In genomic region chr16:21518833-21519232, GRCm38 (mm10) we compare ENCODE assay signal across 29 mouse cellular contexts.
DNase-seq lines count a peak whose midpoint lies in the region; ATAC-seq and TF ChIP-seq lines count a peak whose summit lies in the region.
"Had no signal": no experiment of that assay in that cellular context is flagged by ENCODE, and none has a peak within 500 bp of the region (broad histone marks: within the 10 kb centered on the region; RNA-seq: fewer than 3 reads in every experiment).

No protein-coding gene starts in this region.

- peak; percentile 56; the same call in 1 of the 2 replicates for ATAC-seq in stomach, embryonic 15.5 days (ENCODE audit: insufficient read depth, low FRiP score, low read depth)
- ATAC-seq in stomach, postnatal 0 days (ENCODE audit: low FRiP score, low TSS enrichment) = no peak
- ATAC-seq in erythroid progenitor cell, adult 5-6 weeks (replicated peaks; ENCODE audit: low FRiP score, poor library complexity, severe bottlenecking) = peak; percentile 79
- peak; percentile 86 for ATAC-seq in liver, embryonic 14.5 days (ENCODE audit: insufficient read depth)
- ATAC-seq in megakaryocyte-erythroid progenitor cell, adult 5-6 weeks (replicated peaks; ENCODE audit: low FRiP score, low TSS enrichment, poor library complexity, severe bottlenecking) = peak; percentile 88
- ATAC-seq: forebrain, embryonic 14.5 days; intestine, embryonic 16.5 days; lung, postnatal 0 days; midbrain, embryonic 16.5 days had no signal

- H3K27me3 ChIP-seq in stomach, embryonic 15.5 days (replicated peaks) = no peaks in the 10 kb centered on the region
- no peaks in the 10 kb centered on the region for H3K27me3 ChIP-seq in stomach, postnatal 0 days (ENCODE audit: control insufficient read depth, insufficient read depth, low read length)
- no peaks in the 10 kb centered on the region for H3K27me3 ChIP-seq in liver, embryonic 14.5 days (ENCODE audit: control insufficient read depth, insufficient read depth, low read length)
- H3K27me3 ChIP-seq: embryonic facial prominence, embryonic 15.5 days; heart, embryonic 13.5 days; limb, embryonic 12.5 days had no signal

- H3K9me3 ChIP-seq in stomach, embryonic 15.5 days = no peaks in the 10 kb centered on the region
- no peaks in the 10 kb centered on the region for H3K9me3 ChIP-seq in stomach, postnatal 0 days (ENCODE audit: control insufficient read depth, low read length)
- H3K9me3 ChIP-seq in liver, embryonic 14.5 days (ENCODE audit: control insufficient read depth, low read length) = no peaks in the 10 kb centered on the region
- H3K9me3 ChIP-seq: embryonic facial prominence, embryonic 10.5 days; embryonic facial prominence, embryonic 15.5 days; heart, embryonic 13.5 days; limb, embryonic 12.5 days had no signal

- WGBS in stomach, embryonic 15.5 days = 69% methylated on average over 9 of the region's 9 CpGs
- WGBS in stomach, postnatal 0 days = 64% methylated on average over 9 of the region's 9 CpGs
- 31% methylated on average over 9 of the region's 9 CpGs for WGBS in liver, embryonic 14.5 days (ENCODE audit: insufficient replicate concordance)

- TF ChIP-seq EP300 in stomach, postnatal 0 days (optimal IDR thresholded peaks at IDR 0.05) = no peak
- TF ChIP-seq EP300 in liver, embryonic 14.5 days (IDR thresholded peaks at IDR 0.05; ENCODE audit: low read depth) = peak; percentile 17; the same call in 1 of the 2 replicates

- H3K4me1 ChIP-seq in stomach, embryonic 15.5 days = no peaks in the 10 kb centered on the region
- no peaks in the 10 kb centered on the region for H3K4me1 ChIP-seq in stomach, postnatal 0 days (replicated peaks; ENCODE audit: control insufficient read depth, insufficient read depth)
- peaks cover 7 to 13% of the 10 kb centered on the region in 2 experiments for H3K4me1 ChIP-seq in liver, embryonic 14.5 days (replicated peaks; ENCODE audit: control insufficient read depth in 2 of 2, insufficient read depth in 2 of 2, low read length in 1 of 2)
- H3K4me1 ChIP-seq: embryonic facial prominence, embryonic 10.5 days; embryonic facial prominence, embryonic 15.5 days; limb, embryonic 12.5 days; midbrain, embryonic 10.5 days had no signal

- H3K27ac ChIP-seq in stomach, embryonic 15.5 days = no peak overlapping the region
- no peak overlapping the region for H3K27ac ChIP-seq in stomach, postnatal 0 days (replicated peaks)
- H3K27ac ChIP-seq in liver, embryonic 14.5 days = no peak overlapping the region
- H3K27ac ChIP-seq: embryonic facial prominence, embryonic 10.5 days; embryonic facial prominence, embryonic 15.5 days; limb, embryonic 12.5 days; macrophage; midbrain, embryonic 10.5 days had no signal

- H3K4me2 ChIP-seq in stomach, embryonic 15.5 days = no peak overlapping the region
- H3K4me2 ChIP-seq in stomach, postnatal 0 days (replicated peaks; ENCODE audit: low read depth) = no peak overlapping the region
- H3K4me2 ChIP-seq in liver, embryonic 14.5 days (ENCODE audit: low read depth) = no peak overlapping the region; the same call in 1 of the 2 replicates
- H3K4me2 ChIP-seq: embryonic facial prominence, embryonic 15.5 days; heart, embryonic 13.5 days; limb, embryonic 12.5 days had no signal

- no peaks in the 10 kb centered on the region for H3K36me3 ChIP-seq in stomach, embryonic 15.5 days
- H3K36me3 ChIP-seq in stomach, postnatal 0 days (ENCODE audit: control insufficient read depth, insufficient read depth, low read length) = no peaks in the 10 kb centered on the region
- H3K36me3 ChIP-seq in liver, embryonic 14.5 days (replicated peaks; ENCODE audit: control insufficient read depth, insufficient read depth, low read depth) = no peaks in the 10 kb centered on the region

- no peak overlapping the region for H3K9ac ChIP-seq in stomach, embryonic 15.5 days
- no peak overlapping the region for H3K9ac ChIP-seq in stomach, postnatal 0 days (ENCODE audit: low read length)
- no peak overlapping the region for H3K9ac ChIP-seq in liver, embryonic 14.5 days (replicated peaks)
- H3K9ac ChIP-seq: embryonic facial prominence, embryonic 15.5 days; heart, embryonic 13.5 days; limb, embryonic 12.5 days had no signal

- no peak for TF ChIP-seq CTCF in stomach, postnatal 0 days (IDR thresholded peaks at IDR 0.05; ENCODE audit: low read depth)
- TF ChIP-seq CTCF in liver, embryonic 14.5 days (IDR thresholded peaks at IDR 0.05; ENCODE audit: low read depth) = no peak

- DNase-seq in stomach, postnatal 0 days (ENCODE audit: low spot score) = no peak
- DNase-seq in liver, embryonic 14.5 days (ENCODE audit: low read depth in 3 of 3, low spot score in 3 of 3) = peak; percentile 32 to 38 (median 34)
- no peak for DNase-seq in urinary bladder, postnatal 4 days (ENCODE audit: low spot score in 2 of 2)
- DNase-seq in cerebellum, postnatal 10 days = no peak
- no peak for DNase-seq in kidney, postnatal 14 days
- DNase-seq: adrenal gland, postnatal 14 days; cerebellum, adult 18-20 months; cerebellum, postnatal 14 days; gastrocnemius, postnatal 14 days; heart, adult 2 months; kidney, adult 9 months; kidney, postnatal 10 days; lung, adult 18-20 months; spleen, adult 18-20 months had no signal

- no peak overlapping the region for H3K4me3 ChIP-seq in stomach, embryonic 15.5 days (replicated peaks)
- no peak overlapping the region for H3K4me3 ChIP-seq in stomach, postnatal 0 days (ENCODE audit: low read depth, low read length)
- H3K4me3 ChIP-seq in liver, embryonic 14.5 days (ENCODE audit: insufficient read depth in 1 of 2, low read depth in 2 of 2, low read length in 2 of 2) = no peak overlapping the region
- H3K4me3 ChIP-seq: embryonic facial prominence, embryonic 10.5 days; embryonic facial prominence, embryonic 15.5 days; heart, adult 2 months; heart, embryonic 13.5 days; layer of hippocampus, adult 2 months; left cerebral cortex, adult 2 months; limb, embryonic 12.5 days; midbrain, embryonic 10.5 days had no signal

Comparison
In these comparisons a context has a peak if more than half of its experiments do, and no peak if none do; other contexts are left out.
1. DNase-seq: peak in liver, embryonic 14.5 days (3 of 3); none in stomach, postnatal 0 days (single experiment), urinary bladder, postnatal 4 days (0 of 2), cerebellum, postnatal 10 days (0 of 2) and kidney, postnatal 14 days (single experiment).